Mouse (Mus musculus) lung, adult 2 months (tissue): ENCODE data around the gene Cpa4.

Source experiments
- CTCF ChIP-seq: fragments of 200-500 bp; IDR thresholded peaks from 2 replicates; pipeline ENCODE4 v1.5.1; 2011; ENCODE audit warnings: mild to moderate bottlenecking, low read length, control low read depth; ENCODE audit not compliant: insufficient read depth
- POLR2A ChIP-seq: fragments of 200-500 bp; IDR thresholded peaks from 2 replicates; pipeline ENCODE4 v1.6.1; 2011; ENCODE audit warnings: low read depth, mild to moderate bottlenecking, control low read depth, low read length, borderline replicate concordance; ENCODE audit errors: extremely low read depth

GRCm38 (mm10) chr6:30592417-30592974, 24.3 kb downstream of the Cpa4 start:
- no peak for TF ChIP-seq POLR2A
- no peak for TF ChIP-seq CTCF
